Mouse (Mus musculus): Measurements from ENCODE around the gene Klf7. TPM values are rescaled to one million over a fixed set of nuclear protein-coding genes. Genes with fewer than 3 reads are reported as not detected.
"Not testable (repeated sequence)": the region's sequence is repeated elsewhere in the genome, so short reads cannot be mapped to it uniquely, and the experiment has no call there.

The Klf7 gene
- polyA plus RNA-seq, 1 experiment from 2014 or later, result 13.5 TPM

GRCm38 (mm10) chr1:64119851-64120250, 2.2 kb downstream of the Klf7 start:
- no peaks in the 10 kb centered on the region for H3K9me3 ChIP-seq (replicated peaks)
- ATAC-seq (ENCODE audit: insufficient number of reproducible peaks, low FRiP score), result no peak
- H3K4me3 ChIP-seq, result peak overlapping the region; percentile 84
- H3K4me2 ChIP-seq, result peak overlapping the region; percentile 72
- H3K4me1 ChIP-seq (replicated peaks), result peaks cover 36% of the 10 kb centered on the region
- no peaks in the 10 kb centered on the region for H3K27me3 ChIP-seq (replicated peaks)
- under 1% methylated on average over 8 of the region's 8 CpGs for whole genome bisulfite sequencing
- no peaks in the 10 kb centered on the region for H3K36me3 ChIP-seq
- peak overlapping the region; percentile 100 for H3K27ac ChIP-seq (ENCODE audit: poor library complexity, severe bottlenecking)
- peak overlapping the region; percentile 95 for H3K9ac ChIP-seq

DNA sequence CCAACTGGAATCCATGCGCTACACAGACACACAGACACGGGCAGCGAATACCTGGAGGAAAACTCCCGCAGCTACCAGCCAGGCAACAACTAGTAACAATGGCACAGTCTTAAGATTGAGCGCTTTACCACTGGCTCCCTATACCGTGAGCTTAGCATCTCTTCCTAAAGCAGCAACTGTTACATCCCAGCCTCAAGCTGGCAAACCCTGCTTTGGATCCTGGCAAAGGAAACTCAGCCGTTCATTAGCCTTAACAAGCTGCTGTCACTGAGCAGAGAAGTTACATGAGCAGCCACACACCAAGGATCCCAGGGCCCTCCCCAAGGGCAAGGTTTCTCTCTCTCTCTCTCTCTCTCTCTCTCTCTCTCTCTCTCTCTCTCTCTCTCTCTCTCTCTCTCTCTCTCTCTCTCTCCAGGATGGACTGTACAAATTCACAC, 2.7 kb downstream of the Klf7 start:
- 15% methylated on average over 7 of the region's 7 CpGs for WGBS
- H3K4me2 ChIP-seq, result peak overlapping the region; percentile 72
- peaks cover 39% of the 10 kb centered on the region for H3K4me1 ChIP-seq (replicated peaks)
- peak overlapping the region; percentile 84 for H3K4me3 ChIP-seq
- no peaks in the 10 kb centered on the region for H3K36me3 ChIP-seq
- H3K27me3 ChIP-seq (replicated peaks), result no peaks in the 10 kb centered on the region
- no peaks in the 10 kb centered on the region for H3K9me3 ChIP-seq (replicated peaks)
- peak overlapping the region; percentile 100 for H3K27ac ChIP-seq (ENCODE audit: poor library complexity, severe bottlenecking)
- H3K9ac ChIP-seq, result peak overlapping the region; percentile 95
- no peak for ATAC-seq (ENCODE audit: insufficient number of reproducible peaks, low FRiP score)

DNA sequence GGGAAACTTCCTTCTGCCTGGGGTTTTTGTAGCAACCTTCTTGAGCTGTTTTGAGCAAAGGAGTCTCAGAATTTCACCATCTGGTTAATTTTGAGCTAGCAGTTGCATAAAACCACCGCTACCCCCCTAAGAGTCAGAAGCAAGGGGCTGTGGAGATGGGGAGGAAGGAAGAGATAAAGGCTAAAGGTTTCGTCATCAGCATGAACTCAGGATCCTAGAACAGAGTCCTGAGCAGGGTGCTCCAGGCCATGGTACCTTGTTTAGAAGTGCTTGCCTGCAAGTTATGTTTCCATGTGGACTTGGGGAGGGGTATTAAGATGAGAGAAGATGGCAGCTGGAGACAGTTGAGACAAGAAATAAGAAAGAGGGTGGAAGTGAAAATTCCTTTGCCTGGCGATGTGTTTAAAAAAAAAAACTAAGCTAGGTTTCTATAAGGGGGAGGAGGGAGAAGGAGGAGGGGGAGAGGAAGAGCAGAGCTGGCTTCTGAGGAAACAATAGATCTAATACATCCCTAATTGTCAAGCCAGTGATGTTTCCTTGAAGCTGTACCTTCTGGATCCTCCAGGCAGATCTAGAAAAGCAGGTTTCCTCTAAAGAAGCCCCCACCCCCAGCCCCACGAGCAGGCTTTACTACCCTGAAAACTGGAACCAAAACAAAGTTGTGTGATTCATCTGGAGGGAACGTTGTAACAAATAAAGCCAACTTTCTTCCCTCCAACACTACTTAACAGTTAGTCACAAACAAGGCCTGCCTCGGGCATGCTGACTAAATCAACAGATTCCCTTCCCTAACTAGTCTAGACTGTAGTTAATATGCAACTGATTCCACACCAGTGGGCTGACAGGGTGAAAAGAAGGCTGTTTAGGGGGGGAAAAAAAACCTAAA, 3.6 kb downstream of the Klf7 start:
- ATAC-seq (ENCODE audit: insufficient number of reproducible peaks, low FRiP score), result no peak
- Histone ChIP-seq H3K27me3 (replicated peaks) (no peaks in the 10 kb centered on the region), H3K36me3 (no peaks in the 10 kb centered on the region), H3K27ac (ENCODE audit: poor library complexity, severe bottlenecking) (peak overlapping the region; percentile 100), H3K4me2 (peak overlapping the region; percentile 72), H3K4me1 (replicated peaks) (peaks cover 44% of the 10 kb centered on the region), H3K9me3 (replicated peaks) (no peaks in the 10 kb centered on the region), H3K4me3 (peak overlapping the region; percentile 84), H3K9ac (peak overlapping the region; percentile 43; the same call in 1 of the 2 replicates)
- WGBS, result 31% methylated on average over 6 of the region's 6 CpGs

GRCm38 (mm10) chr1:64117478-64118284, 4.4 kb downstream of the Klf7 start:
- Histone ChIP-seq H3K4me1 (replicated peaks) (peaks cover 44% of the 10 kb centered on the region), H3K4me2 (peak overlapping the region; percentile 72), H3K27ac (ENCODE audit: poor library complexity, severe bottlenecking) (no peak overlapping the region), H3K4me3 (no peak overlapping the region), H3K9ac (no peak overlapping the region), H3K27me3 (replicated peaks) (no peaks in the 10 kb centered on the region), H3K9me3 (replicated peaks) (no peaks in the 10 kb centered on the region), H3K36me3 (no peaks in the 10 kb centered on the region)
- ATAC-seq (ENCODE audit: insufficient number of reproducible peaks, low FRiP score), result no peak
- 72% methylated on average over 11 of the region's 11 CpGs for WGBS

DNA sequence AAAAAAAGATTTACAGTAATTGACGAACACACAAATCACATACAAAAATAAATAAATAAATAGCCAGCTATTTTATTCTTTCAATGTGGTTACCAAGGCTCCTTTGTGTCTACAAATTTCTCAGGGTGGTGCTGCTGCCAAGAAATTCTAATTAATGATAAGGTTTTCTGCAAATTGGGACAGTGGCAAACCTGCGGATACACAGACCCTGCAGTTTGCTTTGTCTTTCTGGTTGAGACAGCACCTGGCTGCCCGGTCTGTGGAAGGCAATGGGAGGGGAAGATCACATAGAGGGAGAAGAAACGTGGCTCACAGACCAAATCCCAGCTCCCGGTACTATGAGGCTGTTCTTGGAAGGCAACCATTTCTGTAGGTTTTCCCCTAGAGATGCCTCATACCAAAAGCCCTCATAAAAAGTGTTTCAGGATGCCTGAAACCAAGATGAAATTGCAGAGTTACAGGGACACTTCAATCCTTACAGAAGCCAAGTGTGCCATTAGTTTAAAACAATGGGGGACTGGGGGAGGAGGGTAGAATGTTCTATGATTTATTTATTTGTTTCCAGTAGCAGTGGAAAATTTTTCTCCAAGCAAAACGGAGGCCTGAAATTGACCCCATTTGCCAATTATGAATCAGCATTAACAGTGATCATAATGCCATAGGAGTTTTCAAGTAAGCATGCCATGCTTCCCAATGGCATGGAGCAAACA, 5.2 kb downstream of the Klf7 start:
- WGBS, result 75% methylated on average over 6 of the region's 6 CpGs

DNA sequence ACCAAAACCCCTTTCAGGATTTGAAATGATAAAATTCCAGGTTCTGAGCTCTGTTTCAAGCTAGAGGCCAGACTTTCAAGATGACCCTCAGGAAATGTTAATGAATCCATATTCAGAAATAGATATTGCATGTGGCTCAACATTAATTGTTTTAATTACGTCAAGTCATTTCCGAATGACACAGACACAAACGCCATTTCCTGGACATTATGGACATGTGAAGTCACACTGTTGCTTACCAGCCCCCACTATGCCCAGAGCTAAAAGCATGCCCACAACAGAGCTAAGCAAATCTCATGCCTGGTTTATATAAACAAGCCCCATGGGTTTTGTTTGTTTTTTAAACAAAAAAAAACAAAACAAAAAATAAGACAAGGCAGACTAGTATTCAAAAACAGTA, 7.5 kb downstream of the Klf7 start:
- Histone ChIP-seq H3K9me3 (replicated peaks) (no peaks in the 10 kb centered on the region), H3K27ac (ENCODE audit: poor library complexity, severe bottlenecking) (no peak overlapping the region), H3K4me1 (replicated peaks) (peaks cover 56% of the 10 kb centered on the region), H3K27me3 (replicated peaks) (no peaks in the 10 kb centered on the region), H3K9ac (no peak overlapping the region), H3K4me3 (no peak overlapping the region), H3K36me3 (peaks cover 7% of the 10 kb centered on the region; the same call in 1 of the 2 replicates), H3K4me2 (no peak overlapping the region)
- WGBS, result 82% methylated on average over 3 of the region's 3 CpGs
- ATAC-seq (ENCODE audit: insufficient number of reproducible peaks, low FRiP score), result no peak

More for the DNA sequence above, 5.2 kb downstream of the Klf7 start:
- Histone ChIP-seq H3K4me1 (replicated peaks) (peaks cover 45% of the 10 kb centered on the region), H3K4me2 (no peak overlapping the region), H3K27ac (ENCODE audit: poor library complexity, severe bottlenecking) (no peak overlapping the region), H3K27me3 (replicated peaks) (no peaks in the 10 kb centered on the region), H3K9me3 (replicated peaks) (no peaks in the 10 kb centered on the region), H3K4me3 (no peak overlapping the region), H3K36me3 (no peaks in the 10 kb centered on the region), H3K9ac (no peak overlapping the region)
- no peak for ATAC-seq (ENCODE audit: insufficient number of reproducible peaks, low FRiP score)

- H3K27ac ChIP-seq (ENCODE audit: poor library complexity, severe bottlenecking); H3K4me3 ChIP-seq; H3K4me2 ChIP-seq; H3K9me3 ChIP-seq (replicated peaks); ATAC-seq (ENCODE audit: insufficient number of reproducible peaks, low FRiP score); H3K27me3 ChIP-seq (replicated peaks); H3K9ac ChIP-seq: not testable (repeated sequence)
- H3K36me3 ChIP-seq, result peaks cover 19% of the 10 kb centered on the region
- H3K4me1 ChIP-seq (replicated peaks), result peaks cover 36% of the 10 kb centered on the region
- 92% methylated on average over 3 of the region's 3 CpGs for WGBS
These were observed 13.4 kb downstream of the Klf7 start for GRCm38 (mm10) chr1:64108653-64109052.

DNA sequence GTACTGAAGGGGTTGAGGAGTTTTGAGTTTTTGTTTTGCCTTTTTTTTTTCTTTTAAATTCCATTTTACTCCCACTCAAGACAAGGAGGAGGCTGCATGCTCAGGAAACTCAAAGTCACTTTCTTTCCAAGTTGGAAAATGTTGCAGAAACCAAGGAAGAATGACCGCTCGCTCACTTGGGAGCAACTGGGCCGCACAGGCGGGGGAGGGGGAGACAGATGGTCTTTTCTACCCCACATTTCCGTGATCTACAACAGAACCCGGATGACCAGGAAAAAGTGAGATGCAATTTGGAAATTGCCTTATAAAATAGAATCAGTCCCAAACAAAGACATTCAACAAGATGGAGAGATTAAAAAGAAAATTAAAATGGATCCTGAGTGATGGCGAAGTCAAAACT, 14.6 kb downstream of the Klf7 start:
- Histone ChIP-seq H3K4me3 (no peak overlapping the region), H3K4me1 (replicated peaks) (peaks cover 35% of the 10 kb centered on the region), H3K9me3 (replicated peaks) (no peaks in the 10 kb centered on the region), H3K4me2 (no peak overlapping the region), H3K27me3 (replicated peaks) (no peaks in the 10 kb centered on the region), H3K27ac (ENCODE audit: poor library complexity, severe bottlenecking) (no peak overlapping the region), H3K36me3 (peaks cover 19% of the 10 kb centered on the region), H3K9ac (no peak overlapping the region)
- 64% methylated on average over 7 of the region's 7 CpGs for WGBS
- no peak for ATAC-seq (ENCODE audit: insufficient number of reproducible peaks, low FRiP score)

GRCm38 (mm10) chr1:64106127-64106526, 16.0 kb downstream of the Klf7 start:
- peaks cover 17% of the 10 kb centered on the region for H3K36me3 ChIP-seq
- H3K4me3 ChIP-seq, result no peak overlapping the region
- no peak overlapping the region for H3K9ac ChIP-seq
- 53% methylated on average over 5 of the region's 5 CpGs for WGBS
- no peak overlapping the region for H3K4me2 ChIP-seq
- no peak for ATAC-seq (ENCODE audit: insufficient number of reproducible peaks, low FRiP score)
- no peak overlapping the region for H3K27ac ChIP-seq (ENCODE audit: poor library complexity, severe bottlenecking)
- H3K27me3 ChIP-seq (replicated peaks), result no peaks in the 10 kb centered on the region
- H3K9me3 ChIP-seq (replicated peaks), result no peaks in the 10 kb centered on the region
- H3K4me1 ChIP-seq (replicated peaks), result peaks cover 27% of the 10 kb centered on the region

DNA sequence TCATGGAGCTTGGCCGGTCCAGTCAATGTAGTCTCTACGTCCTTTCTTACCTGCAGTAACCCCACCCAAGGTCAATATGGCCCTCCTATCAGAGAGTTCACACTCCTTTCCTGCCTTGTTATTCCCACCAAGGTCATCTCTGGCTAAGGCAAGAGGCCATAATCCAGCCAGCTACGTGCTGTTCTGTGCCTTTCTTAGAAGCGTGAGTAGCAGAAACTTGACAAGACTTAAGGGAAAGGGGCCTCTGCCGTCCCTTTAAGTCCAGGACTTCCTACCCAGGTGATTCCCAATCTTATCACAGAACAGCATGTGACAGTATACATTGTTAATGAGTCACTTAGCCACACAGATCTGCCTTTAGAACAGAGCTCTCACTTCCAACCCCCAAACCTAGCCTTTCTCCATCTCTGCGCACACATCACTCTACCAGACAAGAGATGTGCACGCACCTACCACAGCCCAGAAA, 16.9 kb downstream of the Klf7 start:
- WGBS, result 66% methylated on average over 7 of the region's 7 CpGs
- H3K4me1 ChIP-seq (replicated peaks), result peaks cover 34% of the 10 kb centered on the region
- no peak overlapping the region for H3K27ac ChIP-seq (ENCODE audit: poor library complexity, severe bottlenecking)
- H3K36me3 ChIP-seq, result peaks cover 12% of the 10 kb centered on the region
- H3K9ac ChIP-seq, result no peak overlapping the region
- H3K27me3 ChIP-seq (replicated peaks), result no peaks in the 10 kb centered on the region
- no peak overlapping the region for H3K4me2 ChIP-seq
- ATAC-seq (ENCODE audit: insufficient number of reproducible peaks, low FRiP score), result no peak
- H3K9me3 ChIP-seq (replicated peaks), result no peaks in the 10 kb centered on the region
- no peak overlapping the region for H3K4me3 ChIP-seq
